Mouse (Mus musculus): ENCODE measurements around the gene 5730455P16Rik. TPM values are rescaled to one million over a fixed set of nuclear protein-coding genes. Genes with fewer than 3 reads are reported as not detected.

5730455P16Rik gene
- total RNA-seq, 2 experiments from 2014 or later, result 28.9 to 30.8 TPM

Other genes starting within 250 kb of the 5730455P16Rik start
- 10 to 100 TPM; 16.3 to 21.5 TPM for gene Tefm, start 235.9 kb downstream of the 5730455P16Rik start, total RNA-seq (2021)
- gene Adap2, start 223.9 kb downstream of the 5730455P16Rik start, total RNA-seq (2021), result 1 to 10 TPM; 5.0 to 6.0 TPM
- gene Rnf135, start 194.2 kb downstream of the 5730455P16Rik start, total RNA-seq (2021), result 1 to 10 TPM; 1.7 to 3.5 TPM
- gene Rhot1, start 169.0 kb downstream of the 5730455P16Rik start, total RNA-seq (2021), result 10 to 100 TPM; 37.8 to 40.5 TPM
- gene Rhbdl3, start 77.1 kb downstream of the 5730455P16Rik start, total RNA-seq (2021), result 1 to 10 TPM; 6.9 to 7.1 TPM
- 10 to 100 TPM; 48.3 to 54.5 TPM for gene Zfp207, start 5.2 kb upstream of the 5730455P16Rik start, total RNA-seq (2021)
- gene Psmd11, start 50.6 kb upstream of the 5730455P16Rik start, total RNA-seq (2021), result 100 to 1,000 TPM; 114 to 151 TPM
- under 1 TPM; 0.36 to 0.75 TPM for gene Cdk5r1, start 99.0 kb upstream of the 5730455P16Rik start, total RNA-seq (2021)

All from gastrocnemius, postnatal 25 days (tissue).